Mouse (Mus musculus) spleen, adult 18-20 months (tissue): Measurements from ENCODE around the gene Ccdc171.
"Not testable (repeated sequence)": the region's sequence is repeated elsewhere in the genome, so short reads cannot be mapped to it uniquely, and the experiment has no call there.

Experiments used
- DNase-seq, 2 experiments: peaks; one replicate each; pipeline ENCODE4 v3.0.0; 2022; ENCODE audit warnings: mixed read lengths in 2 of 2

Gene Ccdc171

GRCm38 (mm10) chr4:83524843-83525689, at the start of gene Ccdc171:
Ccdc171 (plus strand) TSS chr4:83525545.
- DNase-seq, result peak; percentile 92 to 94

DNA sequence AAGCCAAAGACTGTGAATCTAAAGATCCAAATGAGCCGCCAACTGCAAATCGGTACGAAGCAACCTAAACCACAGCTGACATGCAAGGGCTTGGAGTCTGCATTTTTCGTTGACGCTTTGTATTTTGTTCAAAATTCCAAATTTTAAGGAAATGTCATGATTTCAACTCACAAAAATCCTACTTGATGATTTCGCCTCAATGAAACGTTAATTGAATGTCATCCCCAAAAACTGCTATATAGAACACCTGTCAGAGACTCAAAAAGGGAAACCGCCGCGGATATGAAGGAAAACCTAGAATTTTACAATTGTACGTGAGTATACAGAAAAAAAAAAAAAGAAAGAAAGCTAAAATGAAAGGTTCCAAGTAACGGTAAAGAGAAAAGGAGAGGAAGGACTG, 40.1 kb upstream of the Ccdc171 start:
- no peak for DNase-seq

GRCm38 (mm10) chr4:83485735-83486116, 39.6 kb upstream of the Ccdc171 start:
- DNase-seq, result peak; percentile 81 to 82

- peak; percentile 78 to 89 for DNase-seq
Observed at GRCm38 (mm10) chr4:83486117-83486901, 39.0 kb upstream of the Ccdc171 start, which contains the start of gene Psip1. Psip1 (minus strand) TSS chr4:83486459.

DNA sequence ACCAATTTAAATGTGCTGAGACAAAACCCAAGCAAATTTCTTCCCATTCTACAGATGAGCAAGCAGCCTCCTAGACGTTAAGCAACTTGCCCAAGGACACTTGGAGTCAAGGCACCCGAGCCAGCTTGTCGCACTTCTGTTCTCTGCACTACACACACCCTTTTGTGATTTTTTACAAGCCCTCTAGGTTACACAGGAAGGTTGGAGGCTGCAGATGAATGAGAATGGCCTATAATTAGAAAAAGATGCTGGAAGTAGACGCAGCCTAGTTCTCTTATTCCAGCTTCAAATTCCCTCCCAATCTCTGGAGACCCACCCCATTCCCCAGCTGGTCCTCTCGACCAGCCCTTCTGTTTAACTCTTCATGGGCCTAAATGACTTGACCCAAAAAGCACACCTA, 36.2 kb upstream of the Ccdc171 start:
- DNase-seq, result no peak

DNA sequence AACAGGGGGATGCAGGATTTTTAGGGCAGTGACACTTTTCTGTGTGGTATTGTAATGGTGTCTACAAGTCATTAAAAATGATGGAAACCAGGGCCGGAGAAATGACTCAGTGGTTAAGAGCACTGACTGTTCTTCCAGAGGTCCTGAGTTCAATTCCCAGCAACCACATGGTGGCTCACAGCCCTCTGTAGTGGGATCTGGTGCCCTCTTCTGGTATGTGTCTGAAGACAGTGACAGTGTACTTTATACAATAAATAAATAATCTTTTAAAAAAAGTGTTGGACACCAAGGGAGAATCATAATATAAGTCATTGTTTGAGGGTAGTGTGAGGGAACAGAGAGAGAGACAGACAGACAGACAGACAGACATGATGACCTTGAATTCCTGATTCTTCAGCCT, 32.2 kb upstream of the Ccdc171 start:
- DNase-seq, result no peak

DNA sequence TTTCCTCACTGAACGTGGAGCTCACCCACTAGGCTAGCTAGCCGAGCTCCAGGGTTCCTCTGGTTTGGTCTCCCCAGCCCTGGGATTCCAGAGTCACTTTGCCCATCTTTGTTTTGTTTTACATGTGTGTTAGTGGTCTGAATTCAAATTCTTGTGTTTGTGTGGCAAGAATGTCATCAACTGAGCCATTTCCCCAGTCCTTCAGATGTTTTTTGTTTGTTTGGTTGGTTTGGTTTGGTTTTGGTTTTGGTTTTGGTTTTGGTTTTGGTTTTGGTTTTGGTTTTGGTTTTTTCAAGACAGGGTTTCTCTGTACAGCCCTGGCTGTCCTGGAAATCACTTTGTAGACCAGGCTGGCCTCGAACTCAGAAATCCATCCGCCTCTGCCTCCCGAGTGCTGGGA, 28.3 kb upstream of the Ccdc171 start:
- not testable (repeated sequence) for DNase-seq

GRCm38 (mm10) chr4:83500154-83501036, 24.9 kb upstream of the Ccdc171 start:
- no peak for DNase-seq

DNA sequence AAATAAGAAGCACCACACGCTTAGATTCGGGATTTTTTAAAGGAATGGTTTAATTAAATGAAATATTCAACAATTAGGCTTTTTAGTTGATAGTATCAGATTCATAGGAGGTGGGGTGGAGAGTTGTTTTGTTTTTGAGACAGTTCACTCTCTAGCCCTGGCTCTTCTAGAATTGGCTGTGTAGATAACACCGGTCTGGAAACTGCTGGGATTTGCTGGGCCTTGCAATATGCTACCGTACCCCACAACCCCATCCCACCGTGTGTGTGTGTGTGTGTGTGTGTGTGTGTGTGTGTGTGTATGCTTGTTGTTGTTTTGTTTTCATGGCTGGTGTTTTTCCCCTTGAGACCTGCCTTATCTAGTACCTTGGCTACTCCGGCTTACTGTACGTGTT, 24.3 kb upstream of the Ccdc171 start:
- no peak for DNase-seq

GRCm38 (mm10) chr4:83509600-83509999, 15.7 kb upstream of the Ccdc171 start:
- DNase-seq, result no peak

DNA sequence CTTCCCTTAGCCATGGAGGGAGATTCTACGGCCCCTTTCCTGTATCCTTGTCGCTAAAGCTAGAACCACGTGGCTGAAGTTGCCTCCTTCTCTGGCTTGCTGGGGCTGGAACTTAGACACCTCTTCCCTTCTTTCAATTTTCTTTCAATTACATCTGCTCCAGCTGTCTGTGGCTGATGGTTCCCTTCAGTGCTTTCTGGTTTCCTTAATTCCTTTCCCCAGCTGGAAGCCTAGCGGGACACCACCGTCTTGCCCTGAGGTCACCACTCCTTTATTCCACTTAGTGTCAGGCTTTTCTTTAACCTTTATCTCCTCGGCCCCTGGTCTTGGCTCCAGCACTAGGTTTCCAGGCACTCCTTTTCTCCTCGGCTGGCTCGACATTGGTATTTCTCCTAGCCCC, 14.3 kb upstream of the Ccdc171 start:
- DNase-seq, result no peak

GRCm38 (mm10) chr4:83512217-83512616, 13.1 kb upstream of the Ccdc171 start:
- no peak for DNase-seq

DNA sequence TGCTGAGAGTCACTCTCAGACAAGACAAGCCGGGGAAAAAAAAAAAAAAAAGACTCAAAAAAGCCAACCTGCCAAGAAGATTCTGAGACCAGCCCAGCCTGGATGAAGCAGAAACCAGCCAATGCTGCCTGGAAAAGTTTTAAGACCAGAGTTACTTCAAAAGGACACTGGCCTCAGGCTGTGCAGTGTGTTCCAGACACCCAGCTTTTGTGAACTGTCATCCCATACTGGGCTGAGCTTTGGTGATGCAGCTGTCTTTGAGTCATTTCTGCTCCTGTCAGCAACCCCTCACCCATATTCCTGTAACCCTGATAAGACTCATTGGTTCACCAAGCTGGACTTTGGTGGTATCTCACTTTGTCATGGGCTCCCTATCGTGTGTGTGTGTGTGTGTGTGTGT, 12.7 kb upstream of the Ccdc171 start:
- DNase-seq, result no peak

GRCm38 (mm10) chr4:83514183-83514582, 11.2 kb upstream of the Ccdc171 start:
- no peak for DNase-seq

DNA sequence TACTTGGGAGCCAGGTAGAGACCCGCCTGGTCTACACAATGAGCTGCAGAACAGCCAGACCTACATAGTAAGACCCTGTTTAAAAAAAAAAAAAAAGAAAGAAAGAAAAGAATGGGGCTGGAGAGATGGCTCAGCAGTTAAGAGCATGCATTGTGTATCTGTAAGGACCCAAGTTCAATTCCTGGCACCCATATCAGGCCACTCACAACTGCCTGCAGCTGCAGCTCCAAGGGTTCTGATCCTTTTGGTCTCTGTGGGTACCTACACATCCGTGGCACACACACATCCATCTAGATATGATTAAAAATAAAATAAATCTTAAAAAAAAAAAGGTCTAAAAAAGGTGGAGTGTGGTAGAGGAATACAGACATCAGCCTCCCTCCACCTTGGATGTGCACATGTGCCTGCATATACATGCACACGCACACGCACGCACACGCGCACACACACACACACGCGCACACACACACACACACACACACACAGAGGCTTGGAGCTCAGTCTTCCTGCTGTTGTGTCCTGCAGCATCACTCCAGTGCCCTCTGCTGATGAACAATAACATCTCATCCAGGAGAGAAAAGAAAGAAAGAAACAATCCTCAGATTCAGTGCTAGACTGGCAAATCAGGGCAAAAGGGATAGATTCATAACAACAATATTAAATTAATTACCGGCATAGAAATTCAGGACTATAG, 10.2 kb upstream of the Ccdc171 start:
- no peak for DNase-seq

DNA sequence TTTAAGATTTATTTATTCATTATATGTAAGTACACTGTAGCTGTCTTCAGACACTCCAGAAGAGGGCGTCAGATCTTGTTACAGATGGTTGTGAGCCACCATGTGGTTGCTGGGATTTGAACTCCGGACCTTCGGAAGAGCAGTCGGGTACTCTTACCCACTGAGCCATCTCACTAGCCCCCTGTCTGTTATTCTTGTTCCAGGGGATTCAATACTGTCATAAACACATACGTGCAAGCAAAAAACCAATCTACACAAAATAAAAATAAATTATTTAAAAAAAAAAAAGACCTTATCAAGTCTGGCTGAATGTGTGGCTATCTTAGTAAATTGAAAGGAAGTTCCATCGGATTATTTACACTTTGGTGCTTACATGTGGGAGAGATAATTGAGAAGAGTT, 9.2 kb upstream of the Ccdc171 start:
- DNase-seq, result not testable (repeated sequence)

DNA sequence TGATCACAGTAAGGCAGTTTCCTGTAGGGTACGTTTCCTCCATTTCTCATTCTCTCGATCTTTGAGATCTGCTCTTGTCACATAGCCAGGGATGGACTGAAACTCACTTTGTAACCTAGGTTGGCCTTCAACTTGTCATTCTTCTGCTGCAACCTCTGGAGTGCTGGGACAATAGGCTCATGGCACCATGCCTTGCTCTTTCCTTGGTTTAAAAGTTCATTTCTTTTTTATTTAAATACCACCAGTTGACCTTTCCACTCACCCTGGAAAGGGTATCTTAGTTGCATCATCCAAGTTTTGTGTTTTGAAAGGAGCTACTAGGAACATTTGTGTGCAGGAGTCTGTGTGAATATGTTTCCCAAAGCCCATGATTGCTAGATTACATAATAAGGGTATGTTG, 6.2 kb upstream of the Ccdc171 start:
- DNase-seq, result no peak

DNA sequence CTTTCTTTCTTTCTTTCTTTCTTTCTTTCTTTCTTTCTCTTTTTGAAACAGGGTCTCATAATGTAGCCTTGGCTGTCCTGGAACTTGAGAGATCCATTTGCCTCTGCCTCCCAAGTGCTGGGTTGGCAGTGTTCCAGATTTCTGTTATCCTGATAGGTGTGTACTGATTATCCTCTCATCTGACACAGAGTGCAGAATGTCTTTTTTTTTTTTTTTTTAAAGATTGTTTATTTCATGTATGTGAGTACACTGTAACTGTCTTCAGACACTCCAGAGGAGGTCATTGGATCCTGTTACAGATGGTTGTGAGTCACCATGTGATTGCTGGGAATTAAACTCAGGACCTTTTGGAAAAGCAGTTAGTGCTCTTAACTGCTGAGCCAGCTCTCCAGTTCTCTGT, 5.5 kb upstream of the Ccdc171 start:
- DNase-seq, result no peak

DNA sequence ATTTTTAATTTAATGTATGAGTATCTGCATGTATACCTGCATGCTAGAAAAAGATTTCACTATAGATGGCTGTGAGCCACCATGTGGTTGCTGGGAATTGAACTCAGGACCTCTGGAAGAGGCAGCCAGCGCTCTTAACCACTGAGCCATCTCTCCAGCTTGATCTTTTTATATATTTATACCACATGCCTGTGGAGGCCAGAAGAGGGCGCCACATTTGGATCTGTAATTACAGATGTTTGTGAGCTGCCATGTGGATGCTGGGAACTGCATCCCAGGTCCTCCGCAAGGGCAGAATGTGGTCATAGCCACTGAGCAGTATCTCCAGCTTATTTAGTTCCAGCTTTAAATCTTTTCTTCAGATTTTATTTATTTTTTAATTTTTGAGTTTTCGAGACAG, 5.0 kb upstream of the Ccdc171 start:
- DNase-seq, result no peak

DNA sequence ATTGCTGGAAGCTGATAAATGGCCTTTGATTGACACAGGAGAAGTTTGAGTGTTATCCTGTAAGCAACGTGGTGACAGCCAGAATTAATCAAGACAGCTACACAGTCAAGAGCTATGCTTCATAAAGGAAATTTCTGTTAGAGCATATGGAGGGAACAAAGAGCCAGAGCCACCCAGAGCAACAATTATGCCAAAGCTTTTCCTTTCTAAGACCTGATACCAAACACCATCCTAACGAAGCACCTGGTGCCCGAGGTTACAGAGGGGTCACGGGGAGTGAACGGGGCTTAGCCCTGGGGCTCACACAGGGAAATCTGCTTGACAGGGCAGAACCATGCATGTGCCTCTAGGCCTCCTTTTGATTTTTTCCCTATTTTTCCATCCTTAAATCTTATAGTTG, 3.3 kb upstream of the Ccdc171 start:
- no peak for DNase-seq

DNA sequence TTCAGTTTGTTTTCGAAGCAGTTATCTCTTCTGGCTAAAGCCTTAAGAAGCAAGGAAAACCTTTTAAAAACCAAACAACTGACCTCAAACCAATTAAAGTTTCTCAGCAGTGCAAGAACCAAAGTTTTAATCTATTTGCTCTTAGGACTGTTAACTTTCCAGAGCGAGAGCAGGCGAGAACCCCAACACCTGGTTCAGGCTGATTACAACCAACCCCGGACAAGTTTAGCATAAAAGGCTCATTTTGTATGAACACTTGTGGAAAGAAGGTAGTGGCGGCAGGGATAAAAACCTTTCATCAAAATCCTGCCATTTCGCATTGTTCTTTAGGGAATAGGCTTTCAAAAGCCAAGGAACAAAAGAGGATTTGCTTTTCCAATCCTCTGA, 896 bp upstream of the Ccdc171 start:
- DNase-seq, result no peak

DNA sequence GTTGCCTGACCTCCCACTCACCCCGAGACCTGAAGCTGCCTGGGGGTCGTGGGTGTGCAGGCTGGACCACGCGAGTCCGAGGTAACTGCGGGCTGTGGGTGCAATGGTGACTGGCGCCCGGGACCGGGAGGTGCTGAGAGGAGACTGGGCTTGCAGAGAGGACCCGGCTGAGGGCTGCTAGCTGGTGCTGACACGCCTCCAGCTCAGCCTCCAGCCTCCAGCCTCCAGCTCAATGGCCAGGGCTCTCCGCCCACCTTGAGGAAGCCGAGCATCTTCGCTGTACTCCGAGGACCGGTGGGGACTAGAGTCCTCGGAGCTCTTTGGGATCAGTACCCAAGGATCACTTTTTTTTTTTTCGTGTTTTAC, 328 bp downstream of the Ccdc171 start:
- DNase-seq, result no peak
